Comparison of ENCODE assay signal across 16 mouse cellular contexts in the genomic region with DNA sequence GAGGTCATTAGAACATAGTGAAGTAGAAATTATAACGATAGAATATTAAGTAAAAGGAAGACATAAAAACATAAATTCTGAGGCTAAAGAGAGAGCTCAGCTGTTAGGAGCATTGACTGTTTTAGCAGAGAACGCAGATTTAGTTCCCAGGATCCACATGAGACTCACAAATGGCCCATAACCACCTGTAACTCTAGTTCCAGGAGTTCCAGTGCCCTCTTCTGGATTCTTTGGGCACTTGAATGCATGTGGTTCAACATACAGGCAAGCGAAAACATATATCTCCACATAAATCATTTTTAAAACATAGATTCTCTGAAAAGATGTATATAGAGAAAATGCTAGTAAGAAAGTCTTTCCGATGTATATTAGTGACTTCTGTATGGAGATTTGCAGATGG.
DNase-seq lines count a peak whose midpoint lies in the region; TF ChIP-seq lines count a peak whose summit lies in the region.
"Had no signal": no experiment of that assay in that cellular context is flagged by ENCODE, and none has a peak within 500 bp of the region (broad histone marks: within the 10 kb centered on the region; RNA-seq: fewer than 3 reads in every experiment).

No protein-coding gene starts in this region.

- H3K79me2 ChIP-seq in heart, adult 2 months (replicated peaks; ENCODE audit: control insufficient read depth, insufficient read depth, low read length) = no peaks in the 10 kb centered on the region

- 63% methylated on average over 4 of the region's 4 CpGs for WGBS in heart, adult 2 months
- 56% methylated on average over 4 of the region's 4 CpGs for WGBS in lung, adult 2 months

- TF ChIP-seq EP300 in heart, adult 2 months (IDR thresholded peaks at IDR 0.05; ENCODE audit: insufficient read depth, low read depth, low read length) = no peak

- no peak for TF ChIP-seq POLR2A in heart, adult 2 months (IDR thresholded peaks at IDR 0.05; ENCODE audit: insufficient read depth, low read depth, low read length)
- TF ChIP-seq POLR2A in lung, adult 2 months (IDR thresholded peaks at IDR 0.05; ENCODE audit: borderline replicate concordance, extremely low read depth, low read depth, low read length) = no peak

- intact Hi-C loops in heart, adult 2 months (cut with DNase I) = no loop called here
- intact Hi-C loops in heart, postnatal 25 days (cut with DNase I) = no loop called here

- H3K27me3 ChIP-seq in heart, adult 2 months (ENCODE audit: control insufficient read depth, insufficient read depth, low read length) = no peaks in the 10 kb centered on the region
- H3K27me3 ChIP-seq: heart, embryonic 13.5 days; midbrain, embryonic 13.5 days; neural tube, embryonic 13.5 days had no signal

- H3K4me1 ChIP-seq in heart, adult 2 months (ENCODE audit: control insufficient read depth, insufficient read depth, low read length) = no peaks in the 10 kb centered on the region
- no peaks in the 10 kb centered on the region for H3K4me1 ChIP-seq in lung, adult 2 months (ENCODE audit: control insufficient read depth, insufficient read depth, low read length)
- H3K4me1 ChIP-seq: heart, embryonic 13.5 days; midbrain, embryonic 13.5 days; neural tube, embryonic 13.5 days had no signal

- H3K36me3 ChIP-seq in heart, adult 2 months (ENCODE audit: control insufficient read depth, insufficient read depth, low read length) = no peaks in the 10 kb centered on the region
- H3K36me3 ChIP-seq: heart, embryonic 13.5 days; midbrain, embryonic 13.5 days; neural tube, embryonic 13.5 days had no signal

- DNase-seq in heart, adult 2 months = no peak
- DNase-seq in heart, postnatal 25 days (ENCODE audit: low spot score) = no peak
- DNase-seq in lung, adult 2 months = no peak
- DNase-seq in lung, postnatal 14 days = no peak
- peak; percentile 49 for DNase-seq in brain, adult 2 months (ENCODE audit: low read depth, low spot score)
- DNase-seq in lung, postnatal 25 days (ENCODE audit: low spot score) = peak; percentile 23
- DNase-seq in adrenal gland, adult 18-20 months (ENCODE audit: low spot score in 2 of 2) = no peak
- DNase-seq in spleen, postnatal 14 days (ENCODE audit: low spot score in 2 of 2) = no peak
- DNase-seq: cerebellum, adult 9-10 months; gastrocnemius, postnatal 10 days; thymus, postnatal 25 days had no signal

- peak; percentile 38 for TF ChIP-seq CTCF in heart, adult 2 months (IDR thresholded peaks at IDR 0.05)
- peak; percentile 26; the same call in 1 of the 2 replicates for TF ChIP-seq CTCF in lung, adult 2 months (IDR thresholded peaks at IDR 0.05; ENCODE audit: insufficient read depth, low read length)

- H3K27ac ChIP-seq in heart, adult 2 months = no peak overlapping the region
- H3K27ac ChIP-seq: heart, embryonic 13.5 days; liver, embryonic 14.5 days; midbrain, embryonic 13.5 days; neural tube, embryonic 13.5 days had no signal

- H3K9ac ChIP-seq in heart, adult 2 months (ENCODE audit: low read depth, low read length) = no peak overlapping the region
- H3K9ac ChIP-seq: heart, embryonic 13.5 days; liver, embryonic 14.5 days; midbrain, embryonic 13.5 days; neural tube, embryonic 13.5 days had no signal

- H3K4me3 ChIP-seq in heart, adult 2 months = no peak overlapping the region
- H3K4me3 ChIP-seq in lung, adult 2 months (replicated peaks; ENCODE audit: extremely low read depth, low read depth, low read length) = no peak overlapping the region
- H3K4me3 ChIP-seq: erythroblast, embryonic 14.5 days; heart, embryonic 13.5 days; midbrain, embryonic 13.5 days; neural tube, embryonic 13.5 days had no signal

Comparison
In these comparisons a context has a peak if more than half of its experiments do, and no peak if none do; other contexts are left out.
1. DNase-seq: peak in brain, adult 2 months (single experiment) and lung, postnatal 25 days (single experiment); none in heart, adult 2 months (0 of 2), heart, postnatal 25 days (single experiment), lung, adult 2 months (single experiment), lung, postnatal 14 days (single experiment), adrenal gland, adult 18-20 months (0 of 2) and spleen, postnatal 14 days (0 of 2).